ENCODE assay signal across 24 mouse cellular contexts in the genomic region with DNA sequence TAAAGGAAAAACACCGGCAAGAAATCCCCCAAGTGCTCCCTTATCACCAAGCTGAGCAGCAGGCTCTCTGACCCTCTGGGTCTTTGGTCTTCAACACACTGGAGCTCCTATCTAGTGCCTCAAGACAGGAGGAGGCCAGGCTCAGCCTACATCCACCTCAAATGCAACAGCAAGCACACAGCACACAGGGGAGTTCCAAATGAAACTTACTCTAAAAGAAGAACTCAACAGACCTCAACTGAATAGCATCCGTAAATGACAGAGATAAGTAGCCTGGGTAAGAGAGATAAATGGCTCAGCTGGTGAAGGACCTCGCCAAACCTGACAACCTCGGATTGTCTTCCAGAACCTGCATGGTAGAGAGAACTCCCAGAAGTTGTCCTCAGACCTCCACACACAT.
DNase-seq lines count a peak whose midpoint lies in the region; ATAC-seq and TF ChIP-seq lines count a peak whose summit lies in the region.
"Had no signal": no experiment of that assay in that cellular context is flagged by ENCODE, and none has a peak within 500 bp of the region (broad histone marks: within the 10 kb centered on the region; RNA-seq: fewer than 3 reads in every experiment).

No protein-coding gene starts in this region.

- no peak for TF ChIP-seq CTCF in forebrain, postnatal 0 days (IDR thresholded peaks at IDR 0.05; ENCODE audit: low read depth)

- no peaks in the 10 kb centered on the region for H3K36me3 ChIP-seq in midbrain, embryonic 11.5 days (ENCODE audit: control insufficient read depth, insufficient read depth, low read length)
- no peaks in the 10 kb centered on the region for H3K36me3 ChIP-seq in midbrain, embryonic 13.5 days
- H3K36me3 ChIP-seq in liver, embryonic 15.5 days (replicated peaks), result no peaks in the 10 kb centered on the region
- H3K36me3 ChIP-seq in forebrain, postnatal 0 days (ENCODE audit: insufficient read depth), result no peaks in the 10 kb centered on the region
- H3K36me3 ChIP-seq: embryonic facial prominence, embryonic 12.5 days; embryonic facial prominence, embryonic 15.5 days; heart, embryonic 10.5 days; heart, embryonic 13.5 days; hindbrain, embryonic 13.5 days had no signal

- no peaks in the 10 kb centered on the region for H3K9me3 ChIP-seq in midbrain, embryonic 11.5 days (ENCODE audit: control insufficient read depth, low read length)
- H3K9me3 ChIP-seq in midbrain, embryonic 13.5 days, result no peaks in the 10 kb centered on the region
- no peaks in the 10 kb centered on the region for H3K9me3 ChIP-seq in liver, embryonic 15.5 days (replicated peaks)
- H3K9me3 ChIP-seq in forebrain, postnatal 0 days (ENCODE audit: low read length), result no peaks in the 10 kb centered on the region
- H3K9me3 ChIP-seq: embryonic facial prominence, embryonic 12.5 days; embryonic facial prominence, embryonic 15.5 days; heart, embryonic 10.5 days; heart, embryonic 13.5 days; hindbrain, embryonic 13.5 days had no signal

- WGBS in midbrain, embryonic 11.5 days, result 80% methylated on average over 4 of the region's 4 CpGs
- 85% methylated on average over 4 of the region's 4 CpGs for WGBS in midbrain, embryonic 13.5 days
- 17% methylated on average over 4 of the region's 4 CpGs for WGBS in liver, embryonic 15.5 days (ENCODE audit: insufficient replicate concordance)
- WGBS in forebrain, postnatal 0 days, result 88% methylated on average over 4 of the region's 4 CpGs

- H3K27ac ChIP-seq in midbrain, embryonic 11.5 days (ENCODE audit: low read depth, low read length), result no peak overlapping the region
- H3K27ac ChIP-seq in midbrain, embryonic 13.5 days, result no peak overlapping the region
- H3K27ac ChIP-seq in liver, embryonic 15.5 days (replicated peaks), result no peak overlapping the region
- no peak overlapping the region for H3K27ac ChIP-seq in forebrain, postnatal 0 days (ENCODE audit: low read depth, low read length)
- H3K27ac ChIP-seq: embryonic facial prominence, embryonic 12.5 days; embryonic facial prominence, embryonic 15.5 days; heart, adult 2 months; heart, embryonic 13.5 days; hindbrain, embryonic 13.5 days had no signal

- no peak overlapping the region for H3K4me3 ChIP-seq in midbrain, embryonic 11.5 days (ENCODE audit: low read depth, low read length)
- H3K4me3 ChIP-seq in midbrain, embryonic 13.5 days (replicated peaks), result no peak overlapping the region
- no peak overlapping the region for H3K4me3 ChIP-seq in liver, embryonic 15.5 days (replicated peaks)
- H3K4me3 ChIP-seq in forebrain, postnatal 0 days (ENCODE audit: low read depth, low read length), result no peak overlapping the region
- H3K4me3 ChIP-seq: embryonic facial prominence, embryonic 12.5 days; embryonic facial prominence, embryonic 15.5 days; heart, adult 2 months; heart, embryonic 10.5 days; heart, embryonic 13.5 days; hindbrain, embryonic 13.5 days had no signal

- ATAC-seq in midbrain, embryonic 11.5 days (ENCODE audit: low FRiP score), result no peak
- no peak for ATAC-seq in midbrain, embryonic 13.5 days
- ATAC-seq in common myeloid progenitor, adult 5-6 weeks (replicated peaks; ENCODE audit: low read depth, poor library complexity, severe bottlenecking), result peak; percentile 84
- ATAC-seq in liver, embryonic 15.5 days (ENCODE audit: insufficient read depth), result peak; percentile 19; the same call in 1 of the 2 replicates
- no peak for ATAC-seq in forebrain, postnatal 0 days
- ATAC-seq: CD4-positive, CD25-positive, alpha-beta regulatory T cell, adult 4 months; forebrain, embryonic 14.5 days; hindbrain, embryonic 16.5 days; Patski had no signal

- no peak overlapping the region for H3K9ac ChIP-seq in midbrain, embryonic 11.5 days (ENCODE audit: low read length)
- H3K9ac ChIP-seq in midbrain, embryonic 13.5 days (replicated peaks), result no peak overlapping the region
- H3K9ac ChIP-seq in liver, embryonic 15.5 days, result no peak overlapping the region
- H3K9ac ChIP-seq in forebrain, postnatal 0 days, result no peak overlapping the region
- H3K9ac ChIP-seq: embryonic facial prominence, embryonic 12.5 days; embryonic facial prominence, embryonic 15.5 days; heart, embryonic 13.5 days; hindbrain, embryonic 13.5 days had no signal

- H3K4me1 ChIP-seq in midbrain, embryonic 11.5 days (ENCODE audit: control insufficient read depth, insufficient read depth, low read length), result no peaks in the 10 kb centered on the region
- H3K4me1 ChIP-seq in midbrain, embryonic 13.5 days (replicated peaks), result peaks cover 3% of the 10 kb centered on the region; the same call in 1 of the 2 replicates
- H3K4me1 ChIP-seq in liver, embryonic 15.5 days (replicated peaks), result peaks cover 15% of the 10 kb centered on the region; the same call in 1 of the 2 replicates
- H3K4me1 ChIP-seq in forebrain, postnatal 0 days (ENCODE audit: insufficient read depth), result no peaks in the 10 kb centered on the region
- H3K4me1 ChIP-seq: embryonic facial prominence, embryonic 12.5 days; embryonic facial prominence, embryonic 15.5 days had no signal

- H3K27me3 ChIP-seq in midbrain, embryonic 11.5 days (ENCODE audit: control insufficient read depth, insufficient read depth, low read length), result no peaks in the 10 kb centered on the region
- H3K27me3 ChIP-seq in midbrain, embryonic 13.5 days, result no peaks in the 10 kb centered on the region
- no peaks in the 10 kb centered on the region for H3K27me3 ChIP-seq in liver, embryonic 15.5 days
- H3K27me3 ChIP-seq in forebrain, postnatal 0 days (ENCODE audit: insufficient read depth, low read length), result no peaks in the 10 kb centered on the region
- H3K27me3 ChIP-seq: embryonic facial prominence, embryonic 12.5 days; embryonic facial prominence, embryonic 15.5 days; heart, embryonic 13.5 days; hindbrain, embryonic 13.5 days; Patski had no signal

- DNase-seq in midbrain, embryonic 11.5 days (ENCODE audit: low spot score, missing footprints), result peak; percentile 51
- no peak for DNase-seq in kidney, adult 18-20 months
- DNase-seq in forebrain, postnatal 0 days, result no peak
- no peak for DNase-seq in gastrocnemius, adult 8-10 months (ENCODE audit: low spot score in 2 of 2)
- DNase-seq: adrenal gland, postnatal 10 days; adrenal gland, postnatal 36 days; cerebellum, adult 18-20 months; cerebellum, adult 9-10 months; cerebellum, postnatal 14 days; gastrocnemius, postnatal 10 days; gastrocnemius, postnatal 36 days; heart, adult 2 months had no signal

- no peak overlapping the region for H3K4me2 ChIP-seq in midbrain, embryonic 11.5 days
- H3K4me2 ChIP-seq in midbrain, embryonic 13.5 days (replicated peaks), result no peak overlapping the region
- no peak overlapping the region for H3K4me2 ChIP-seq in liver, embryonic 15.5 days
- H3K4me2 ChIP-seq in forebrain, postnatal 0 days (ENCODE audit: low read depth), result no peak overlapping the region
- H3K4me2 ChIP-seq: embryonic facial prominence, embryonic 12.5 days; embryonic facial prominence, embryonic 15.5 days; heart, embryonic 13.5 days; hindbrain, embryonic 13.5 days had no signal

Comparison
In these comparisons a context has a peak if more than half of its experiments do, and no peak if none do; other contexts are left out.
1. ATAC-seq: peak in common myeloid progenitor, adult 5-6 weeks (single experiment) and liver, embryonic 15.5 days (single experiment); none in midbrain, embryonic 11.5 days (single experiment), midbrain, embryonic 13.5 days (single experiment) and forebrain, postnatal 0 days (single experiment).